Mouse (Mus musculus): ENCODE results near the gene Slc36a1.

GRCm38 (mm10) chr11:55184733-55185291, 19.3 kb upstream of the Slc36a1 start, which contains the start of gene Slc36a2:
- TF ChIP-seq EP300 (IDR thresholded peaks at IDR 0.05; ENCODE audit: low read depth) = no peak
- TF ChIP-seq CTCF (IDR thresholded peaks at IDR 0.05; ENCODE audit: low read depth) = no peak
